Comparison of ENCODE assay signal across 8 mouse cellular contexts in the genomic region with DNA sequence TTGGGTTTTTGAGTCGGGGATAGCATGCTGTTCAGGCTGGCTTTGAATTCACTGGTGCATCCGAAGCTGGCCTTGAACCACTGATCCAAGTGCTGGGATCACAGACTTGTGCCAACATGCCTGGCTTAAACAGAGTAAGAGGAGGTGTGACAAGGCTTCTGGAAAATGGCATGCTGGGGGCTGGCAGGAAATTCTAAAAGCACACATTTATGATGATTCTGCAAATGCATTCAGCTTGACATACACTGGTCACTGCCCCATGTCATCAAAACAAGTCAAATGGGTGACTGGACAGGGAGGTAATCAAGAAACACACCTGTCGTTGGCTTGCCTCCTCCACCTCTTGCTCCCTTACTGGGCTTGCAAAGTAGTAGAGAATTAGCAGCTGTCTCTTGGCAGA. TPM values are rescaled to one million over a fixed set of nuclear protein-coding genes. Genes with fewer than 3 reads are reported as not detected.
DNase-seq lines count a peak whose midpoint lies in the region; ATAC-seq and TF ChIP-seq lines count a peak whose summit lies in the region.

No protein-coding gene starts in this region.

- no peak overlapping the region for H3K9ac ChIP-seq in heart, embryonic 15.5 days
- H3K9ac ChIP-seq in forebrain, embryonic 15.5 days (replicated peaks) = no peak overlapping the region
- H3K9ac ChIP-seq in liver, embryonic 15.5 days = peak overlapping the region; percentile 99

- H3K27ac ChIP-seq in heart, embryonic 15.5 days = no peak overlapping the region
- 0 out of 2 replicates have a peak overlapping the region, but pooled peaks have one; percentile 6 for H3K27ac ChIP-seq in forebrain, embryonic 15.5 days (replicated peaks)
- H3K27ac ChIP-seq in liver, embryonic 15.5 days (replicated peaks) = peak overlapping the region; percentile 99
- no peak overlapping the region for H3K27ac ChIP-seq in kidney, adult 2 months (ENCODE audit: insufficient read depth, low read depth, low read length)

- no peaks in the 10 kb centered on the region for H3K27me3 ChIP-seq in heart, embryonic 15.5 days
- no peaks in the 10 kb centered on the region for H3K27me3 ChIP-seq in forebrain, embryonic 15.5 days
- no peaks in the 10 kb centered on the region for H3K27me3 ChIP-seq in liver, embryonic 15.5 days
- no peaks in the 10 kb centered on the region for H3K27me3 ChIP-seq in kidney, adult 2 months (replicated peaks; ENCODE audit: control insufficient read depth, insufficient read depth, low read length)

- H3K4me1 ChIP-seq in heart, embryonic 15.5 days (replicated peaks) = peaks cover 56% of the 10 kb centered on the region
- H3K4me1 ChIP-seq in forebrain, embryonic 15.5 days = peaks cover 29% of the 10 kb centered on the region
- peaks cover 70% of the 10 kb centered on the region for H3K4me1 ChIP-seq in liver, embryonic 15.5 days (replicated peaks)
- H3K4me1 ChIP-seq in kidney, adult 2 months (ENCODE audit: control insufficient read depth, insufficient read depth, low read length) = no peaks in the 10 kb centered on the region

- H3K9me3 ChIP-seq in heart, embryonic 15.5 days (replicated peaks) = no peaks in the 10 kb centered on the region
- no peaks in the 10 kb centered on the region for H3K9me3 ChIP-seq in forebrain, embryonic 15.5 days
- no peaks in the 10 kb centered on the region for H3K9me3 ChIP-seq in liver, embryonic 15.5 days (replicated peaks)

- no peaks in the 10 kb centered on the region for H3K36me3 ChIP-seq in heart, embryonic 15.5 days
- no peaks in the 10 kb centered on the region for H3K36me3 ChIP-seq in forebrain, embryonic 15.5 days
- peaks cover 12% of the 10 kb centered on the region; the same call in 1 of the 2 replicates for H3K36me3 ChIP-seq in liver, embryonic 15.5 days (replicated peaks)
- no peaks in the 10 kb centered on the region for H3K36me3 ChIP-seq in kidney, adult 2 months (ENCODE audit: control insufficient read depth, insufficient read depth, low read length)

- H3K4me2 ChIP-seq in heart, embryonic 15.5 days = peak overlapping the region; percentile 95
- peak overlapping the region; percentile 76 for H3K4me2 ChIP-seq in forebrain, embryonic 15.5 days (replicated peaks)
- H3K4me2 ChIP-seq in liver, embryonic 15.5 days = peak overlapping the region; percentile 75

- WGBS in heart, embryonic 15.5 days = 70% methylated on average over 3 of the region's 3 CpGs
- 75% methylated on average over 3 of the region's 3 CpGs for WGBS in forebrain, embryonic 15.5 days
- 25% methylated on average over 3 of the region's 3 CpGs for WGBS in liver, embryonic 15.5 days (ENCODE audit: insufficient replicate concordance)
- 55% methylated on average over 3 of the region's 3 CpGs for WGBS in kidney, adult 2 months

- DNase-seq in heart, postnatal 4 days = no peak
- DNase-seq in c-Kit-negative CD71-positive TER-119-positive erythroid progenitor cells, embryonic 14.5 days (ENCODE audit: low read depth, low spot score) = peak; percentile 52
- DNase-seq in kidney, adult 2 months = no peak
- DNase-seq in kidney, adult 18-20 months = no peak

- H3K4me3 ChIP-seq in heart, embryonic 15.5 days = peak overlapping the region; percentile 80
- H3K4me3 ChIP-seq in forebrain, embryonic 15.5 days = peak overlapping the region; percentile 77
- peak overlapping the region; percentile 84 for H3K4me3 ChIP-seq in liver, embryonic 15.5 days (replicated peaks)
- no peak overlapping the region for H3K4me3 ChIP-seq in kidney, adult 2 months (ENCODE audit: insufficient read depth, low read depth, low read length)

- TF ChIP-seq CTCF in kidney, adult 2 months (conservative IDR thresholded peaks at IDR 0.05; ENCODE audit: insufficient read depth, insufficient read length, low read depth, low read length) = no peak

- no peak for ATAC-seq in heart, embryonic 15.5 days (replicated peaks; ENCODE audit: insufficient number of reproducible peaks, insufficient read depth, low FRiP score, low read depth)
- ATAC-seq in forebrain, embryonic 15.5 days (replicated peaks) = no peak
- ATAC-seq in liver, embryonic 15.5 days (ENCODE audit: insufficient read depth) = no peak; the same call in 1 of the 2 replicates
- ATAC-seq in erythroid progenitor cell, adult 5-6 weeks (replicated peaks; ENCODE audit: low FRiP score, poor library complexity, severe bottlenecking) = no peak; the same call in 1 of the 2 replicates

- no peak for TF ChIP-seq POLR2A in kidney, adult 2 months (IDR thresholded peaks at IDR 0.05; ENCODE audit: low read depth, low read length)

RNA-seq across cellular contexts. Expression of a gene that starts 1.9 kb away (rescaled TPM):
- 43.3 and 48.2 TPM in 2 replicates for polyA plus RNA-seq in heart, embryonic 15.5 days (2015; fragmentation: Nextera tagmentation; extraction: Ambion mirVana)
- 10 to 100 TPM; 33.5 to 37.6 TPM for total RNA-seq in heart, postnatal 4 days (2021)
- polyA plus RNA-seq in forebrain, embryonic 15.5 days (2015; fragmentation: Nextera tagmentation; extraction: Ambion mirVana) = 49.0 and 50.9 TPM in 2 replicates
- polyA plus RNA-seq in liver, embryonic 15.5 days (2015; fragmentation: Nextera tagmentation; extraction: Ambion mirVana) = 185 and 213 TPM in 2 replicates
- 226 and 229 TPM in 2 replicates for total RNA-seq in erythroid progenitor cell, adult 5-6 weeks (2015; ENCODE audit: low replicate concordance)
- 231 and 263 TPM in 2 replicates for total RNA-seq in erythroid progenitor cell, adult 5-6 weeks (2017; ENCODE audit: low replicate concordance)
- polyA plus RNA-seq in kidney, adult 2 months (2012; rRNA removed) = 7.7 and 10.4 TPM in 2 replicates

Comparison
In these comparisons a context has a peak if more than half of its experiments do, and no peak if none do; other contexts are left out.
1. H3K27ac ChIP-seq: peak in forebrain, embryonic 15.5 days (single experiment) and liver, embryonic 15.5 days (single experiment); none in heart, embryonic 15.5 days (single experiment) and kidney, adult 2 months (single experiment).
2. Peak in every context shown above with its lines, with median percentiles within 50 percentile points of each other: H3K4me2 ChIP-seq.